Mouse (Mus musculus) B cell, adult 62 days (primary cell): ENCODE data around the gene Cnksr3. TPM values are rescaled to one million over a fixed set of nuclear protein-coding genes. Genes with fewer than 3 reads are reported as not detected.

Experiments used
- total RNA-seq: library from RNA; stranded (reverse); gene quantifications from 4 replicates; pipeline ENCODE4 v1.2.4, GENCODE M21; 2023

Cnksr3 gene
- total RNA-seq: 9.9 to 11.7 TPM (median 10.8 TPM) in 4 replicates

GRCm38 (mm10) chr10:7211696-7212482 is at the start of gene Cnksr3:
Gene Cnksr3 (minus strand): TSS chr10:7212237.

Other genes with a start within 250 kb of the Cnksr3 start
- gene Ipcef1, start 159.8 kb downstream of the Cnksr3 start, total RNA-seq: 11.7 to 13.7 TPM (median 12.7 TPM) in 4 replicates